Comparison of ENCODE assay signal across 1 mouse cellular context in genomic region chr11:103763410-103764163, GRCm38 (mm10).
A peak's percentile ranks its signal among the peaks of the same experiment; 100 is the strongest.
TF ChIP-seq lines count a peak whose summit lies in the region.

No protein-coding gene starts in this region.

TF ChIP-seq in MEL, 35 proteins besides CTCF, POLR2A, EP300 and RAD21 (continued from another document):
- TF ChIP-seq MAX (IDR thresholded peaks at IDR 0.05; ENCODE audit: low read length) (no peak), MAFK (IDR thresholded peaks at IDR 0.05; ENCODE audit: borderline replicate concordance, low read depth, low read length) (no peak), ETS1 (IDR thresholded peaks at IDR 0.05; ENCODE audit: low read depth, low read length) (no peak), JUND (IDR thresholded peaks at IDR 0.05; ENCODE audit: low read depth, low read length) (0 out of 2 replicates have a peak, but pooled peaks have one; percentile 55), ZNF384 (IDR thresholded peaks at IDR 0.05; ENCODE audit: low read depth, low read length) (no peak), GATA1 (IDR thresholded peaks at IDR 0.05; ENCODE audit: low read depth, low read length) (no peak), MYC (IDR thresholded peaks at IDR 0.05; ENCODE audit: low read depth, low read length) (no peak), ZC3H11A (IDR thresholded peaks at IDR 0.05; ENCODE audit: low read depth, low read length) (peak; percentile 94), UBTF (IDR thresholded peaks at IDR 0.05; ENCODE audit: borderline replicate concordance, insufficient read depth, low read depth, low read length) (no peak), POLR2AphosphoS5 (IDR thresholded peaks at IDR 0.05; ENCODE audit: borderline replicate concordance, low read depth, low read length) (no peak), MXI1 (IDR thresholded peaks at IDR 0.05; ENCODE audit: low read depth, low read length) (no peak), KAT2A (conservative IDR thresholded peaks at IDR 0.05; ENCODE audit: low read depth, low read length) (no peak), E2F4 (IDR thresholded peaks at IDR 0.05; ENCODE audit: borderline replicate concordance, low read depth, low read length) (no peak)
